Mouse (Mus musculus) G1E-ER4 (cell line): ENCODE results near the gene Mgat5b. TPM values are rescaled to one million over a fixed set of nuclear protein-coding genes. Genes with fewer than 3 reads are reported as not detected.

Source experiments
- GATA1 ChIP-seq: IDR thresholded peaks from one replicate; pipeline ENCODE4 v1.8.0; 2012; ENCODE audit warnings: low read length, inconsistent platforms
- polyA plus RNA-seq: library from polyadenylated mRNA; stranded (reverse); fragments of >175 nt; gene quantifications from 2 replicates; pipeline ENCODE4 v1.2.3, GENCODE M21; 2012

Gene Mgat5b
- not detected in 2 replicates for polyA plus RNA-seq

- TF ChIP-seq GATA1 = no peak
These were observed at the start of gene Mgat5b for GRCm38 (mm10) chr11:116918323-116919185. Gene Mgat5b (plus strand): TSS chr11:116918863.

- TF ChIP-seq GATA1 = no peak
These were observed 49.4 kb upstream of the Mgat5b start for GRCm38 (mm10) chr11:116869223-116869622.

GRCm38 (mm10) chr11:116869641-116870040 is 49.0 kb upstream of the Mgat5b start:
- no peak for TF ChIP-seq GATA1

- TF ChIP-seq GATA1 = no peak
These were observed 47.1 kb upstream of the Mgat5b start for GRCm38 (mm10) chr11:116871538-116871937.

- no peak for TF ChIP-seq GATA1
These were observed 44.7 kb upstream of the Mgat5b start for GRCm38 (mm10) chr11:116873987-116874386.

- TF ChIP-seq GATA1 = no peak
These were observed 40.2 kb upstream of the Mgat5b start for GRCm38 (mm10) chr11:116878454-116878853.

- no peak for TF ChIP-seq GATA1
These were observed 37.8 kb upstream of the Mgat5b start for GRCm38 (mm10) chr11:116880839-116881238.

- no peak for TF ChIP-seq GATA1
These were observed 37.2 kb upstream of the Mgat5b start for GRCm38 (mm10) chr11:116881440-116881839.

- TF ChIP-seq GATA1 = no peak
These were observed 36.2 kb upstream of the Mgat5b start for GRCm38 (mm10) chr11:116882446-116882845.

- no peak for TF ChIP-seq GATA1
These were observed 34.6 kb upstream of the Mgat5b start for GRCm38 (mm10) chr11:116884061-116884460.

GRCm38 (mm10) chr11:116885275-116886151 is 33.1 kb upstream of the Mgat5b start:
- no peak for TF ChIP-seq GATA1

- TF ChIP-seq GATA1 = no peak
These were observed 31.5 kb upstream of the Mgat5b start for GRCm38 (mm10) chr11:116887136-116887535.

GRCm38 (mm10) chr11:116893532-116894442 is 24.9 kb upstream of the Mgat5b start:
- TF ChIP-seq GATA1 = no peak

GRCm38 (mm10) chr11:116895402-116895801 is 23.3 kb upstream of the Mgat5b start:
- no peak for TF ChIP-seq GATA1

GRCm38 (mm10) chr11:116899247-116899646 is 19.4 kb upstream of the Mgat5b start:
- TF ChIP-seq GATA1 = no peak

- no peak for TF ChIP-seq GATA1
These were observed 12.8 kb upstream of the Mgat5b start for GRCm38 (mm10) chr11:116905741-116906456.
